Mouse (Mus musculus) fat pad, adult 2 months (tissue): ENCODE results near the gene Filip1l.

Experiments used
- DNase-seq: peaks from one replicate; pipeline ENCODE4 v3.0.0-alpha.2; 2011; ENCODE audit warnings: low read depth, low spot score; ENCODE audit errors: extremely low read depth

Gene Filip1l

GRCm38 (mm10) chr16:57479776-57480175 lies 126.9 kb downstream of the Filip1l start:
- no peak for DNase-seq

DNA sequence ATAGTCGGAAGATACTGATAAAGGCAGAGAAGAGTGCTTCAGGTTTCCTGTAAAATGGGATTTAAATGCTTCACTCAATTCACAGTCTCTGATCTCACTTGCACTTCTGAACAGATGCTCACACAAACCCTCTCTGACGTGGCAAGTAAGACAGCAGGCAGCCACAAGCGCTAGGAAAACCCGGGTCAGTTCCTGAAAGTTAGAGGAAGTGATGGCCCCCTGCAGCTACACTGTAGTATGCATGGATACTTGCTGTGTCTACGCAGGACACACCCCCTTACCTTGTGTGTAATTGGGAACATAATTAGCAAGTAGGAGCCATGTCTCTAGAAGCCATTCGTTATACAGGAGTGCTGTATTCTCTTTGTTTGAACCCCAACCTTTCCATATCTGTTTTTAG lies 129.4 kb downstream of the Filip1l start:
- DNase-seq: no peak

DNA sequence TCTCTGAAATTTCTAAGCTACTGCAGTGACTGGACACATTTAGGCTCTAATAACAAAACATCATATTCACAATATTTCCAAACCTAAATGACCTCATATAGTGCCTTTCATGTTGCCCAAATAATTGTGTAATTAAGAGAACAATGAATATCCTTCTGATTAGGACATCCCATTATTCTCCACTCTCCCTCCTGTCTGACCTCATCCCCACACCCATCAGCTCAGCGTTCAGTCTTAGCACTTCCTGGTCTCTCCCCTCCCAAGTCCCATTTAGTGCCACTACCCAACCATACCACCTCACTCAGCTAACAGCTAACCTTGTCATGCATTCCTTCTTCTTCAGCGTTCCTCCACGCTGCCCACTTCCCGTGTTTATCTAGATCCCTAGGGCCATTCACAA lies 130.0 kb downstream of the Filip1l start:
- no peak for DNase-seq

DNA sequence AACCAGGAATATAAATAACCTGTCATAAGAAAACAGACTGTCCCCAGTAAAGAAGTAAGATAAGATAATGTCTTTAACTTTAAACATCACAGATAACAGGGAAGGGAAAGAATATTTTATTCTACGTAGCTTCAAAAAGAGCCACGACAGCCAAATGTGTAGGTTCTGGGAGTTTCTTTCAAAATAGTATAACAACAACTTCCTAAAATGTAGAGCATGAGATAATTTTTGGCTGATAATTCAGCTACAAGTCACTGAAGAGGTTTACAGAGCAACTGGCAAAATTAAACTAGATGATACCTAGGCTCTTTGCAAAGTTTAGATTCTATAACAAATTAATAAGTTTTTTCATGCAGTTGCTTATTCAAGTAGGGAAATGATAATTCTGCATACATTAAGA lies 130.6 kb downstream of the Filip1l start:
- no peak for DNase-seq

- no peak for DNase-seq
Measured at GRCm38 (mm10) chr16:57484043-57484795, 131.3 kb downstream of the Filip1l start.

DNA sequence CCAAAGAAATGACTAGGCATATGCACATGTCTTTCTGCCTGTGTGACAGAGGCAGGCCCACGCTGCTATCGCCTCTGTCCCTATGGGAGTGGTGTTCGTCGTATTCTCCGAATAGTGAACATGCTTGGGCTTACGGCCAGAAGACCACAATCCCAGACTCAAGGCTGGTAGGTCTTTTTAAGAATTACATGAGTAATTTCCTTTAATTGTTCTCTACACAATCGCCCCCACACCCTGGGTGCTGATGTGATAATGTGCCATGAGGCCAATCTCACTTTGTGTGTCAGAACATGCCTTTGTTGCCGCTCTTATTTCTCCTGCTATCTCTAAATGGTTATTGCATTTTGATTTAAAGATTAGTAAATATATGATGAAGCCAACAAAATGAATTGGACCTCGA lies 132.4 kb downstream of the Filip1l start:
- DNase-seq: no peak

GRCm38 (mm10) chr16:57486266-57486665 lies 133.4 kb downstream of the Filip1l start:
- no peak for DNase-seq

- no peak for DNase-seq
Measured at GRCm38 (mm10) chr16:57488661-57489060, 135.8 kb downstream of the Filip1l start.

DNA sequence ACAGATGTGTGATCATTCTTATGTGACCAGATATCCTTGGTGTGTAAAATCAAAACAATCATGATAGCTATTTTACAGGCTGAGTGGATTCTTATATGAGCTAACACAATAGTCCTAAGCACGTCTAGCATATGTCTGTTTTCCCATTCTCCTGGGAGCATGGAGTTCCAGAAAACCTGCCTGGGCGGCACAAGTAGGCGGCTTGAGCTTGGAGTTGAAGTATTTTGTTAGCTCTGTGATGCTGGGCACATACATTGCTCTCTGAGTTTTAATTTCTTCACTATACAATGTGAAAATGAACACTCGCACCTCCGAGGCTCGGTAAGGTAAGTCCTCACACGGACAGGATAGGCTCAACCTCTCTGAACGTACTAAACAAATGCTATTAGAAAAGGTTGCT lies 137.8 kb downstream of the Filip1l start:
- DNase-seq: no peak

DNA sequence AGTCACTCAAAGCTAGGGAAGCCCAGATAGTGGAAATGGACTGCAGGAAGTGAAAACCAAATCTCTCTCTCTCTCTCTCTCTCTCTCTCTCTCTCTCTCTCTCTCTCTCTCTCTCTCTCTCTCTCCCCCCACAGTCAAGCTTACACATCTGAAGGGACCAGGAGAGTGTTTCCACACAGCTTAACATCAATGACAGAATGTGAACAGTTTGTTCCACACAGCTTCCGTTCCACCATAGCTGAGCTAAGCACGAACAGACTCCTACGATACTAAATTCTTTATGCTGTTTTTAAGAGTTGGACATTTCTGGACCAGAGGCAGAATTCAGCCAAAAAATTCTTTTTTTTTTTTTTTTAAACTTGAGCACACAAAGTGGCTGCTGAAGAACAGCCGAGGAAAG lies 139.0 kb downstream of the Filip1l start:
- DNase-seq: no peak

DNA sequence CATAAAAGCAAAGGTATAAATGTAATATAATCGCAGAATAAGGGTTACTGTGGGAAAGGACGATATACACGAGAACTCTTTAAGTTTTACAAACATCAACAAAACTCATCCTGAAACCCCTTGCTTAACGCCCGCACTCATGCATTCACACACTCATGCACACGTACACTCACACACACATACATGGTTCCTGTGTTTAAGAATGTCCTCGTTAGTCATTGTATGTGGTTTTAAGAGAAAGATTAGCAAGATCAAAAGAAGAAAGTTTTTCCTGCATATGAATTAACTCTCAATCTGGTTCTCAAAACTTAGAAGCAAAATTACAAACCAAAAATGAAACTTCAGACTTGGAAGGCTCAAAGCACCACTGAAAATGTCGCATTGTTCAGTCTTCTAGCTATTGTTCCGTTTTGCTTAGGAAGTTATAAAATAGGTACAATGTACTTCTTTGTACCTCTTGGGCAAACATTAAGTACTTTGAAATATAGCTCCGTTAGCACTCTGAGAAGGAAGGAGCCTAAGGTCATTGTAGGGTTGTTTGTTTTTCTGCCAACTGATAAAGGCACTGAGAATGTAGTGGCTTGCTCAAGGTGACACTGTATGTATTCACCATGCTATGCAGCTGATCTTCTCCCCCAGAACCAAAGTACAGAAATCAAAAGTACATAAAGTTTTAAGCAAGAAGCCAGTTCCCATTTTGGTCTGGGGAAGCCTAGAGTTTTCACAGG lies 142.7 kb downstream of the Filip1l start:
- DNase-seq: no peak

GRCm38 (mm10) chr16:57496437-57497173 lies 143.7 kb downstream of the Filip1l start:
- no peak for DNase-seq

DNA sequence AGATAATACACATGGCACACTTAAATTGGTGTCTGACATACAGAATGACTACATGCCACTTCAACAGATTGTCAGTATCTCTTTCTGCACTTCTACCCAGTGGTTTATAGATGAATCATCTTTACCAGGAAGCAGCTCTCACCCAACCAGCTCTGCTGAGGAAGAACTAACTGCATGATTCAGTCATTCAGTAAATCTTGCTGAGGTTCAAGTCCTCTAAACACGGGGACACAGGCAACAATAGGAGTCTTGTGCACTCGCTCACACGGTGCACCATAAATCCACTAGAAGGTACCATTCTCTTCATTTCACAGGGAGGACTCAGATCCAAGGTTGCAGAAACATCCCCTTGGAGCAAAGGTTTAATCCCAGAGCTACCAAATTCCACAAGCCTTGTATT lies 148.0 kb downstream of the Filip1l start:
- DNase-seq: no peak

- no peak for DNase-seq
Measured at GRCm38 (mm10) chr16:57502230-57502629, 149.3 kb downstream of the Filip1l start.

GRCm38 (mm10) chr16:57502761-57503160 lies 149.9 kb downstream of the Filip1l start:
- DNase-seq: no peak

DNA sequence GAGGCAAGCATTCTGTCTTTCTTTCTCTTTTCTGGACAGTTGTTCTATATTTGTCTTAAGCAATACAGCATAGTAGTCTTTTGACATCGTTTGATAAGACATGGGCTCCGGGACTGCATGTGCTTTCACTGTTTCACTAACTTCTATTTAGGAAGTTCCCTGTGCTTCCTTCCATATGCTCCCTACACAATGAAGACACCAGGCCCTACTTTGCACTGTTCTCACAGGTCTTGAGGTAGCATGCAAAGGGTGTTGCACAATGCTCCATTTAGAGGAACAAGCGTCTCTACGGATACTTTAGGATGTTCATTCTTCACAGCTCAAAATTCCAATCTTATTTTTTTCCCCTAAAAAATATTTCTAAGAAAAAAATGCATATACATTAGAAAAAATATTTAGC lies 151.8 kb downstream of the Filip1l start:
- no peak for DNase-seq

DNA sequence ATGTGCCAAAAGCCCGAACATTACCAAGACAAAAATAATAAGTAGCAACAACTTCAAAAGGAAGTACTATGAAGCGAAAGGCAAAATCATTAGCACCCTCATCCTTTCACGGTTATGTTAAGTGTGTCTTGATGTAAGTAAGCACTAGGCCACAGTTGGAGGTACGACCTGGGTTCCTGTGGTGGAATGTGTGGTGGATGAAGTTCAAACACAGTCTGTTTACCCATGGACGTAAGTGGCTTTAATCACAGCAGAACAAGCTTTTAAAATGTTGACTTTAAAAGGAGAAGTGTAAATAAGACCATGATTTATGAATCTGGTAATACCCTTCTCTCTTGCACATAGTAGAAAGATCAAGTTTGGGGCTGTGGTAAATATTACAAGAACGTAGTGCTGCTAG lies 153.2 kb downstream of the Filip1l start:
- DNase-seq: no peak

DNA sequence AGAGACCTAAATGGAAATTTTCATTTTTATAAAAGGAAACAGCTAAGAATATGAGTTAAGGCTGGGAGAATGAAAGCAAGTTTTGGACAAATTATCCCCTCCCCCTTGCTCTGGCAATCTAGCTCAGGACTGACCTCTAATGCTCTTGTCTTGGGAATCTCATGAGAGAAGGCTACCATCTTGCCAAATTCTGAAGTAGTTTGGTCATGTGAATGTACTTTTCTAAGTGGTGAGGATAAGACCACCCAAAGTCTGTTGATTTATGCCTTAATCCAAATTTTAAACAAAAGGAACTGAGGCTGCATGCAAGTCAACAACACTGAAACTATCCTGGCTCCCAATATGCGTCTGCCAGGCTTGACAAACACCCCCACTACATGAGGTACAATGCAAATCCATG lies 155.5 kb downstream of the Filip1l start:
- DNase-seq: no peak

- no peak for DNase-seq
Measured at GRCm38 (mm10) chr16:57509099-57509498, 156.2 kb downstream of the Filip1l start.

GRCm38 (mm10) chr16:57513562-57513961 lies 160.7 kb downstream of the Filip1l start:
- no peak for DNase-seq

- DNase-seq: no peak
Measured at GRCm38 (mm10) chr16:57514371-57514770, 161.5 kb downstream of the Filip1l start.

DNA sequence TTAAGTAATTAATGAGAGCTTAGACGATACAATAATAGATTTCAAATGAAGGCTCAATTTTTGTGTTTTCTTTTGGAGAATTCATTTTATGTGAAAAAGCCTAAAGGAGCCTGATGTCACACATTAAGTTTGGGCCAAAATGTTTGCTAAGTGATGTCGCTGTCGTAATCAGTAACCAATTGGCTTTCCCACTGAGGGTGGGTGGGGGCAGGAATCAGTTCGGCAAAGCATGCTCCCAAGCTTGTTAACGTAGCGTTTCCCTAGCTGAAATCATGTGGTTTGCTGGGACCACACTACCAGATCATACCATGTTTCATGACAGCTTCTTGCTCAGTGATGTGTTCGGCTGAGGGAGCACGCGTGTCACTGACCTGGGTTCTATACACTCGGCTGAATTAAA lies 162.7 kb downstream of the Filip1l start:
- no peak for DNase-seq
